Mouse (Mus musculus) adrenal gland, postnatal 4 days (tissue): ENCODE measurements around the gene Psmd5. TPM values are rescaled to one million over a fixed set of nuclear protein-coding genes. Genes with fewer than 3 reads are reported as not detected.
A peak's percentile ranks its signal among the peaks of the same experiment; 100 is the strongest.
"Not testable (repeated sequence)": the region's sequence is repeated elsewhere in the genome, so short reads cannot be mapped to it uniquely, and the experiment has no call there.

ENCODE experiments used
- DNase-seq, 2 experiments: peaks; one replicate each; pipeline ENCODE4 v3.0.0; 2021 to 2022; ENCODE audit warnings: low spot score in 2 of 2, mixed read lengths in 2 of 2
- total RNA-seq, 2 experiments: library from RNA; stranded (reverse); gene quantifications; 2 replicates each; pipeline ENCODE4 v1.2.3; 2021

Gene Psmd5
- total RNA-seq, 2 experiments from 2014 or later = 41.5 to 41.7 TPM

DNA sequence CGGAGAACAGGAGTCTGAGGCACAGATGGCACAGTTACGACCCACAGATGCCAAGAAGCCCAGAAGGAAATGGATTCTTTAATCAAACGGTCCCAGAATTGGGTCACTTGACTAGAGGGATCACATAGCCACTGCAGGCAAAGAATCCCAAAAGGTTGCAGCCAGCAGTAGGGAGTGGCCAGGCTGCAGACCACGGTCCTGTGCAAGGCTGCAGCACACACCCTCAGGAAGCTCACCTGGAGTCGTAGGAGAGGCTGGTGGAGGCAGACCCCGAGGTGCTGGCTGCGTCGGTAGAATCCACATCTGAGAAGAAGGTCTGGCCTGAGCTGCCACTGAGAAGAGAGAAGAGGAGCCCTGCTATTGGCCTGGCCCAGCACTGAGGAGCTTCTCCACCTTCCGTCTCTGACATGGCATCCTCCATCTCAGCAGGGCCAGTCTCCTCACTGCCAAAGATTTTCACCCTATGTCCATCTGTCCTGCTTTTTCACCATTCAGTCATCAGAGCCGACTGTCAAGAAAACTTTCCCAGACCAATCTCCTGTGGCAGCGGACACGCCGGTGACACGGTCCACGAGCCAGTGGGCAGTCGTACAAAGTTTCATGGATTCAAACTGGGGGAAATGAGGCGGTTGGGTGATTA lies 22.2 kb upstream of the Psmd5 start:
- no peak for DNase-seq

DNA sequence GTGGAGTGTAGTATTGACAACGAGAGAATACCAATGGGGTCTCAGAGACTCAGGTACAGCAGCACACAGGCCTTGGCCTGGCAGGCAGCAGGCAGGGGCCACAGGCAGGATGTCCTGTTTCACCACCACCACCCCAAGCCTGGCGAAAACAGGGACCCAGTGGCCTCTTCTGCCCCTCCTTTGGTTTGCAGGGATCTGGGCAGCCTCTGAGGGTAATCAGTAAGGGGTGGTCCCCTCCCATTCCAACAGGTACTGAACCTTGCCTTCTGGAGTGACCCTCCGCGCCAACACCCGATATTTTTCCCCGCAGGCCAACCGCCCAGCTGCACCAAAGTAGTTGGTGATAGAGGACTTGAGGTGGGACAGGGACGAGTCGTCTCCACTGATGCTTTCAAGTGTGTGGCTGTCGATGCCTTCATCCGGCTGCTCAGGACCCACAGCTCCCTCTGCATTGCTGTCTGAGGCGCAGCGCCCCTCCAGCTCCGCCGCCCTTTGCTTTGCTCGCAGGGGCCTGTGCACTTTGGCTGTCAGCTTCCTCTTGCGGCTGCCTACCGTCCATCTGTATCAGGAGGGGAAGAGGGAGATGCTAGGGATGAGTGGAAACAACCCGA lies 20.8 kb upstream of the Psmd5 start:
- no peak for DNase-seq

DNA sequence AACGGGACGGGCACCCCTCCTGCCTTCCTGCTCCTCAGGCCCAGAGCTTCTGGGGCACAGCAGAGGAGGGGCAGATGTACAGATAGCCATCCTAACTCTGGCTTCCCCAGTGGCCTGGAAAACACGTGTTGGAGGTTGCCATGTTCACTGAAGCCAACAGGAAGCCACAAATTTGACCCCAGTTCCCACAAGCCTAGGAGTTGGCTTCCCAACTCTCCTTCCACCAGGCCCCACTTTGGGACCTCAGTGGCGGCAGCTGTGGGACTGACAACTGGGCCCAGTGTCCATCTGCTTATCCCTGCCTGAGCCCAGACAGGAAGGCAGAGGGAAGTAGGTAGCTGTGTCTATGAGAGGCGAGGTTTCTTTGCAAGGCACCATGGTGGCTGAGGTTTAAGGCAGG lies 19.2 kb upstream of the Psmd5 start:
- DNase-seq = no peak

DNA sequence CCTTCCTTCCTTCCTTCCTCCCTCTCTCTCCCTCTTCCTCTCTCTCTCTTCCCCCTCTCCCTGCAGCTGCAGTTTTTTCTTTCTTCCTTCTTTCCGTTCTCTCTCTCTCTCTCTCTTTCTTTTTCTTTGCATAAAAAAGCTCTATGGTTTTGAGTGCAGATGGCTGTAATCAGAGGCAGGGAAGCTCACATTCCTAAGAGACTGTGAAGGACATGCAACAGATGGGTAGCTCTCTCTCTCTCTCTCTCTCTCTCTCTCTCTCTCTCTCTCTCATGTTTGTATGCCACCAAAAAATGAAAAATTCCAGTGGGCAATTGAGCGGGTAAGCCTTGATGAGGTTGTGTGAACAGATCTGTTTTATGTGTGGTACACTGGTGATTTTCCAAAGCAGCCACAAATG lies 9.4 kb upstream of the Psmd5 start:
- DNase-seq = no peak

DNA sequence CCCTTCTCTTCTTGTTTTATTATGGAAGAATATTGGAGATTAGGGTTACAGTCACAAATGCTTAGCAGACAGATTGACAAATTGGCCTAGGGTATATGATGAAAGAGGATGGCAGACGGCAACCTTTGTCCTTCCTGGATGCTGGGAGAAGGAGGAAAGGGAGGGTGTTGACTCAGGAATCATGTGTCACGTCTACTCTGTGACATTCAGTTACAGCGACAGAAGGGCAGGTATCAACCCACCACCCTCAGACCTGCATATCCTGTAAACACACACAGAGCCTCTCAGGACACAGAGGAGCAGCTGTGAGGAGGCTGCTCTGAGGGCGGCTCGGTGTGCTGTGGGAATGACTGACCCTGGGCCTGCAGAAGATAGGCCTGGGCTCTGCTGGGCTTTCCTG lies 8.4 kb upstream of the Psmd5 start:
- no peak for DNase-seq

DNA sequence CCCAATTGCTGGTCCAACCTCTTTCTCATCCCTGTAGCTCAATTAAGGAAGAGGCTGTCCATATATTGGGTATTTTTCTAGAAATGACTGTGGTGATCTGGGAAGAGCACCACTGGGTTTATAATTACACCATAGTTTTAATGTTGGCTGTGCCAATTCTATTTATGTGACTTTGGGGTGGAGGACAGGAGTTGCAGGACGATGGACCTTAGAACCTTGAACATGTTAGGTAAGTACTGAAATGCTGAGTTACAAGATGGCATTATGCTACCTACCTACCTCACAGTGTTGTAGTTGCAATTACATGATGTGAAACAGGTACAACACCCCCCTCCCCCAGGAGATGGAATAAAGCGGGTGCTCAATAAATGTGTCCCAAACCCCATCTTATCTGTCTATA lies 8.0 kb upstream of the Psmd5 start:
- DNase-seq = no peak

DNA sequence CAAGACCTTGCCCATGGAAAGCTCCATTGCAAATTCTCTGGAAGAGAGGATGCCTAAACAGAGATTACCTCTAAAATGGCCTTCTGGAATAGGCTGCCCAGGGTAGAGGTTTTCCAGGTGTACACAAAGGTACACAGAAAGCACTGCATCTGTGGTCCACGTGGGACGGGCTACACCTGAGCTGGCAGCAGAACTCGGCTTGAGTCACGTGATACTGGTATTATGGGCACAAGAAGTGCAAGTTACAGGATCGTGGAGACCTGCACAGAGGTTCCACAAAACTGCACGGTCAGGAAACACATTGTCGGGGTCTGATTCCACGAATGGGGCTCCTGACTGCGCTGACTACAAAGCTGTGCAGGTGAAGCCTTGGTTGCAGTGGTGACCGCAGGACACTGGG lies 5.3 kb upstream of the Psmd5 start:
- no peak for DNase-seq

DNA sequence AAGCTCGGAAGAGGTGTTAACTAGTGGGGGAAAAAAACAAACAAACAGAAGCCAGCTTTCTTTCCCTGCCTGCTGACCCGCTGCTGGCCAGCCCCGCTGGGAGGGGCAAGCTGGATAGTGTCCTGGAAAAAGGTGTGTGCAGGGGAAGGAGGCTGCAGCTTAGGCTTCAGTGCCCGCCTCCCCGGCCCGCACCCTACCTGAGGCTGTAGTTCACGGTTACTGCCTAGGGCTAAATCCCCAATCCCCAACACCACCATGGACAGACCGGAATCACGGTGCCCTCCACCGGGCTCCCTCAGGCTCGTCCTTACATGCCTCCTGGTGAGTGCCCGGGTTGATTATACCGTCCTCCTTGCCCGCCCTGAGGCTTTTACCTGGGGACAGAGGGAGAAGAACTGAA lies 497 bp downstream of the Psmd5 start, which contains the start of gene Cutal:
TSS of gene Cutal (plus strand) at position 126 of the 400 bp plus-strand sequence.
- DNase-seq = no peak

DNA sequence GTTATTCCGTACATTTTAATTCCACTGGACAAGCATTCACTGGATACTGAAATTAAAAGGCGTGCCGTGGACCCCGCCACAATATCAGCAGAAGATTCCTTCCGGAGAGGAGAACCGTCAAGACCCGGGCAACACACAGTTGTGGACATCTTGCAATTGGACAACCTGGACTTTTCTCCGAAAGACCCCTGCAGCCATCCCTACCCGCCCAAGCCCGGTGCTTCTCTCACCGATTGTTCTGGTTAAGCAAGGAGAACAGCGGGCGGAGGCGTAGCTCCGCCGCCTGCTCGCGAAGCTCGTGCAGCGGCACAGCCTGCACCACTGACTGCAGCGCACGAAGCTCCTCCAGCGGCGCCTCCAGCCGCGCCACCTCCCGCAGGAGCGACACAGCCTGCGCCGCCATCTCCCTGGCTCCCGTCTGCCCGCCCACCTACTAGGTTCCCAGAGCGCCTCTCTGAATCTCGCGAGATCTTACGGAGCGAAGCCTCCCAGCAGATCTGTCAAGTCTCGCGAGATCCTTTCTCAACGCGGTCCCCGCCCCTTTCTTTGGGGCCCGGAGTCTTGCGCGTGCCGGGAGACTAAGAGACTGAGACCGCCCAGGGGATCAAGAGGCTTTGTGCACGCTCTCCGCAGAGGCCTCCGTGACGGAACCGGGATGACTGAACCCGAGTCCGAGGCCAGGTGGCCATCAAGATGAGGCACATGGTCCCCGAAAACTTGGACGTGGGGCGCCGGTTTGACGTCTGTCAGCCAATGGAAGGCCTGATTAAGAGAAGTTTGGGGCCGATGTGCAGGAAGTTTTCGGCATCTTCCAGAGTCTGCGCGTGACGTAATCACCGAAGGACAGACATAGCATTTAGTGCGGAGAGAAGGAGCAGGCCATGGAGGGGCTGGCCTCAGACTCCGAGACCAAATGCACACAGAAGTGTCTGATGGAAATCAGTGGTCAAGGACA lies 4.0 kb downstream of the Psmd5 start:
- peak; percentile 56 to 84 for DNase-seq

DNA sequence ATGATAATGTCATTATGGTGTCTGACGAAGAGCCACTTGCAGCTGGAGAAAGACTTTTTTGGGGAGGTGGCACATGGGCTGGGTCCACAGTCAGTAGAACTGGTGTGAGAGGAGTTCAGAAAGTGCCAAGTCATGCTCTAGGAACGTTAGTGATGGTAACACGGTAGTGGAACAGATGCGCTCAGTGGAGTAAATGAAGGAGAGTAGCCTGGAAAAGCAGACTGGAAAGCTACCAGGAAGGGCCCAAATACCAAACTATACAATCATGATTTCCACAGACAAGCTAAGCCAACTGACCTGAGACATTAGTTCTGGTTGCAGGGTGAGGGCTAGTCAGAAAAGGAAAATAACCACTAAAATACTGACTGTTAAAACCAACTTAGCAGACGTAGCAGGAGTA lies 5.1 kb downstream of the Psmd5 start:
- no peak for DNase-seq

DNA sequence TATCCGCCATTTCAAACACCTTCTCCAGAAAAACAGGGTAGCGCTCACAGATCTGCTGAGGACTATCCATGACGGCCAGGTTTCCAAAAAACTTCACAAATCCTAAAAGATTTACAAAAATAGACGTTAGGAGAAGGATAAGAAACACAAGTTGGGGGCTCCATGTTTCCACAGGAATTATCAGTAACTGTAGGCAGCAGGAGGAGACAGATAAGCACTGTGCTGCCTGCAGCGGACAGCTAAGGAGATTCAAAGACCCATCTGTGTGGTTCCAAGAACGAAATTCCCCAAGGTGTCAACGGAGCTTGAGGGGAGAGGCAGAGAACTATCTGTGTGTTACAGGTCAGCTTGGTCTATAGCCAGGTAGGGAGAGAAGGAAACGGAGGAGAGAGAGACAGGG lies 17.0 kb downstream of the Psmd5 start:
- no peak for DNase-seq

DNA sequence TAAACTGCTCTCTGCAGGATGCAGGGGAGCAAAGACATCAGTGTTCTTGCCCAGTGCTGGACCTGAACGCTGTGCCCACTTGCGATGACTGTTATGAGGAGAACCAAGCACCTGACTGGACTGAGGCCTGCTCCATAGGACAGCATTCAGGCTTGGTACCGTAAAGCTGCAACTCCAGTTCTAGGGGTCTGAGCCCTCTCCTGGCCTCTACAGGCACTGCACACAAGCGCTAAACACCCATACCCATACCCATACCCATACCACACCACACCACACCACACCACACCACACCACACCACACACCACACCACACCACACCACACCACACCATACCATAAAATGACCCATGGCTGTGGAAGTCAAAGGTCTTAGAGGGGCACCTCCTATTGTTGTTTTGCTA lies 19.5 kb downstream of the Psmd5 start:
- DNase-seq = no peak

DNA sequence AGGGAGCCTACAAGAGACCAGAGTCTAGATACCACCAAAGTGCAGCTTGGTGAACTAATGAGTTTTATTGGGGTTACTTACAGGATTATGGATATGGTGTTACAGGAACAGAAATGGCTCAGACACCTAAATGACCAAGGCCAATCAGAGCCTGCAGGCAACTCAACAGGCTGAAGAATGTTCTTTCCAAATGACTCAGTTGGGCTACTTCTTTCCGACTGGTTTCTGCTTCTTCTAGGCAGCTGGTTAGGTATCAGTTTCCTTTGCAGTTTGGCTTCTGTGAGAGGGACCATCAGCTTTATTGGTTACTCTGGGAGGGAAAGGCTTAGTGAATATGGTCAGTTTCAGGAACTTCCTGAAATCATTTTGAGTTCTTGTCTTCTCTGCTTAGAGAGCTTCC lies 27.1 kb downstream of the Psmd5 start:
- DNase-seq = no peak

DNA sequence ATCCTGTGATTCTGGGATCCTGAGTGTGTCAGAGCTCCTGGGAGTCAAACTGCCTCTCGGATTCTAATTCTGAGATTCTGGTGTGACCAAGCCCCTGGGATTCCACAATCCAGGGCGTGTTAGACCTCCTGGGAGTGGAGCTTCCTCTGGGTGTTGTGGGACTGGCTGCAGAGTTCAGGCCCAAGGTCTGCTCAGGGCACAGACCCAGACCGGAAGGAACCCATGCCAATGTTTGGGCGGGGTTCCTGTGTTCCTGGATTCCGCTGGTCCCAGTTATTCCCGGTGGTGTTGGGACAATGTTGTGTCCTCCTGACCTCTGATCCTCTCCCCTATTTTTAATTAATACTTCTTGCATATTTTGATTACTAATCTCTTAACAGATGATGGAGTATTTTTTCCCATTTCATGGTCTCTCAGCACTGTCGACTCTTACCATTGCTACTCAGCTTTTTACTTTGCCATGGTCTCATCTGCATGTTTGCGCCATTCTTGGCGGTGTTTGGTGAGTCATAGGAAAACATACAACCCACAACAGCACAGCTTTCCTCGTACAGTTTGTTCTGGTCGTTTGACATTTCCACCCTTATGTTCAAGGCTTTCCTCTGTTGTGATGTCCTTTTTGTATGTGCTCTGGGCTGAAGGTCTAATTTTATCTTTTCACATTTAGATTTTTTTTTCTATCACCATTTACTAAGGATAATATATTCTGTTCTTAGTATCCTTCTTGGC lies 31.4 kb downstream of the Psmd5 start:
- no peak for DNase-seq

DNA sequence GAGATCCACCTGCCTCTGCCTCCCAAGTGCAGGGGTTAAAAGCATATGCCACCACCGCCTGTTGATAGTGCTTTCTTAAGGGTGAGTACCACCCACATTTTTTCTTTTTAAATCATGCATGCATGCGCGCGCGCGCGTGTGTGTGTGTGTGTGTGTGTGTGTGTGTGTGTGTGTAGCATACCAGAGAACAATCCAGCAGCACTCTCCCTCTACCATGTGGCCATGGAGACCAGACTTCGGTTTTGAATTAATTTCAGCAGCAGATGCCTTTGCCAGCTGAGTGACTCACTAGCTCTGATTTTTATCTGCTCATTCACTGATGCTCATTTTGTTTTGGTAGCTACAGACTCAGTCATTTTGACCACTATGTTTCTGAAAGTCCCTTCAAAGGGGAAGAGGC lies 33.1 kb downstream of the Psmd5 start:
- no peak for DNase-seq

DNA sequence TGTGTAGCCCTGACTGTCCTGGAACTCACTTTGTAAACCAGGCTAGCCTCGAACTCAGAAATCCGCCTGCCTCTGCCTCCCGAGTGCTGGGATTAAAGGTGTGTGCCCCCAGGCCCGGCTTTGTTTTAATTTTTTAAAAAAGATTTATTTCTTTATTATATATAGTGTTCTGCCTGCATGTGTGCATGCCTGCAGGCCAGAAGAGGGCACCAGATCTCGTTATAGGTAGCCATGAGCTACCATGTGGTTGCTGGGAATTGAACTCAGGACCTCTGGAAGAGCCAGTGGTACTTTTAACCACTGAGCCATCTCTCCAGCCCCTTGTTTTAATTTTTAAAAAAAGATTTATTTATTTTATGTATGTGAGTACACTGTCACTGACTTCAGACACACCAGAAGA lies 34.6 kb downstream of the Psmd5 start:
- not testable (repeated sequence) for DNase-seq

DNA sequence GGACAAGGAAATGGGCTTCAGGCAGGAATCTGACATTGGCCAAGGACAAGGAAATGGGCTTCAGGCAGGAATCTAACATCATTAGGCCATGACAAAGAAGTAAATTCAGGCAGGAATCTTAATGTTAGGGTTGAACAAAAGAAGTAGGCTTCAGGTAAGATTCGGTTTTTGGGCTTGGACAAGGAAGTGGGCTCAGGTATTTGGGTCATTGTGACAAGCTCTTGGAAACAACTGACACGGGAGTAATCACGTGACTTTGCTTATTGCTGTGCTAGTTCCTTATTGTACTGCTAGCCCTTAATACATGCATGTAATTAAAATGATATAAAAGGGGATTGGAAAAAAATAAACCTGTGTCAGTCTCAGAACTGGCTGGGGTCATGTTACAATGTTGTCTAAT lies 39.1 kb downstream of the Psmd5 start:
- DNase-seq = no peak

DNA sequence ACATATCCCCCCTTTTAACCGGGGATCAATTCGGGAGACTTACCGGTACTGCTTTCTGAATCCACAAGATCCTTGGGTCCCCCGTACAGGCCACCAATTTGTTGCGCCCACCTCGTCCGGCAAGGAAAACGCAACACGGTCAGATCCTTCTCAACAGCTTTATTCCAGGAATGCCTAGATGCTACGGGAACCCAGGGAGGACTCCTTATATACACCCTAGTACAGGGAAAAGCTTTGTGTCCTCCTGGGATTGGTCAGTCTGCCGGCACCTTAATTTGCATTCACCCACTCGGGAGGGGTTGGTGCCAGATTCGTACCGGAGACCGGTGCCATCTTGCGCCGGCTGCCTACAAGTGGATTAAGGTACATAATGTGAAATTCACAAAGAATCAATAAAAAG lies 41.1 kb downstream of the Psmd5 start:
- DNase-seq = no peak

DNA sequence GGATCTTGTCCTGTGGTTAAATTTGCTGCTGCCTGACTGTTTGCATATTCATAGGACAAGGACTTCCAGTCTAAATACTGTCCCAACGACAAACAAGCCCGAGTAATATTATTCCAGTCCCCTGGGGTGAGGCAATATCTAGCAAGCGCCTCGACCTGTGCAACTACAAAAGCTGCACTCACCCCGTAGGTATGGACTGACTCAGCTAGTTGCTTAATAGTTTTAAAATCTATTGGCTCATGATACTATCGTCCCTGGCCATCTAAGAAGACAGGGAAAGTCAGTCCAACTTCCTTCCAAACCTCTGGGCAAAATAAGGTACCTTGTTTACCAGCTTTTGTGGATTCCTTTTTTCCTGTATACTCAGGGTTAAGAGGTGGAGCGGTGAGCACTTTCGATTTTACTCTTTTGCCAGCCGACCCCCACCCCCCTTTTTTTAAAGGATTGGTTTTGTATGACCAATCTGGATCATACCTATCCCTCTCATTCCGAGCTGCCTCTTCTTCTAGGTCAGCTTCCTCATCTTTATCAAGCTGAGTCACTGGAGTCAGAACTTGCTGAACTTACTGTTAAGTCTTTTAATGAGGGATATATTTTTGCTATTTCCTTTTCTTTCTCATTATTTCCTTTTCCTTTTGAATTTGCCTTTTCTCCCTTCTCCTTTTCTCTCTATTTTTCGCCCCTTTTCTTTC lies 41.9 kb downstream of the Psmd5 start, which contains the start of gene Gm34653:
TSS of gene Gm34653 (plus strand) at position 242 of the 692 bp plus-strand sequence.
- not testable (repeated sequence) for DNase-seq

DNA sequence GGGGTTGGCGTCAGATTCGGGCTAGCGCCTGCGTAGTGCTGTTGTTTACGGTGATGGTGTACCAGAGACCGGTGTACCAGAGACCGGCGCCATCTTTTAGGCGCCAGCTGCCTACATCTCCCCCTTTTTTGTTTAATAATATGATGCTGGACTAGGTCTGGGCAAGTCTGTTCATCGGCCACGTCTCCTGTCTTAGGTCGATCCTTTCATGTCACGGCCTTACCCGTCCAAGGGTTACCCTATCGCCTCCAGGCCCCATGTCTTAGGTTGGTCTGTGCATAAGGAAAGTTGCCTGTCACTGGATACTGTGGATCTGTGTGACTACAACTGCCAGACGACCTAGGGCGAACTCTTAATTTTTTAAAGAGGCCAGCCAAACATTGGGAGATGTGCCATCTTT lies 44.7 kb downstream of the Psmd5 start:
- DNase-seq = not testable (repeated sequence)

DNA sequence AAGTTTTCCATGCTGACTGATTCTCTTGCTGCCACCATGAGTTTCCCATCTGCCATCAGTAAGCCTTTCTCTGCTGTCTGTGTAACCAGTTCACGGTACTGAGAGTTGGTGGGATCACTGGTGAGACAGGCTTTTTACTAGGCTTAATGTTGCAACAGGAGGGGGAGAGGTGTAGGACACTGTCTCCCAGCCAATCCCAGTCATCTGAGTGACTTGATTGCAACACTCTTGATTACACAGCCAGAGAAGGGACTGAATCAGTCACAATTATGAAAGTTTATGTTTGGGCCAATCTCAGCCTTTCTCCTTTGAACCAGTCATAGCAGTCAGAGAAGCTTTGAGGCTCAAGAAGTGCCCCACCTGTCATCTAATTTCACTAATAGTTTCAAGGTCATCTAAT lies 46.7 kb downstream of the Psmd5 start:
- no peak for DNase-seq
